Mouse (Mus musculus) left cerebral cortex, adult 2 months (tissue): ENCODE results near the gene Suz12. TPM values are rescaled to one million over a fixed set of nuclear protein-coding genes. Genes with fewer than 3 reads are reported as not detected.
"Not testable (repeated sequence)": the region's sequence is repeated elsewhere in the genome, so short reads cannot be mapped to it uniquely, and the experiment has no call there.

ENCODE experiments used
- DNase-seq, 2 experiments: peaks; one replicate each; pipeline ENCODE4 v3.0.0; 2021 to 2022; ENCODE audit warnings: low spot score in 2 of 2, mixed read lengths in 1 of 2; ENCODE audit errors: extremely low spot score in 1 of 2
- H3K27ac ChIP-seq: fragments of 200-600 bp; 2 replicates; pipeline ENCODE4 v1.8.1; 2022
- H3K4me3 ChIP-seq: fragments of 200-600 bp; 2 replicates; pipeline ENCODE4 v1.8.1; 2022
- CTCF ChIP-seq: fragments of 200-600 bp; IDR thresholded peaks from 2 replicates; pipeline ENCODE4 v1.8.1; 2022; ENCODE audit warnings: antibody characterized with exemption, mild to moderate bottlenecking, moderate library complexity
- intact Hi-C: fragments of 180-260 bp; cut with DNase I; formaldehyde crosslinking; loops from one replicate; pipeline ENCODE4 v1.15.1; 2025
- total RNA-seq, 2 experiments: library from RNA; stranded (reverse); gene quantifications; 2 replicates each; pipeline ENCODE4 v1.2.3; 2021

Gene Suz12
- total RNA-seq, 2 experiments from 2014 or later = 33.4 to 34.0 TPM

- no peak for TF ChIP-seq CTCF
- no peak for DNase-seq
These were observed 61.8 kb downstream of the Suz12 start for GRCm38 (mm10) chr11:80054659-80055058.

GRCm38 (mm10) chr11:80056141-80056540 is 63.2 kb downstream of the Suz12 start:
- DNase-seq = no peak
- no peak overlapping the region for H3K27ac ChIP-seq
- intact Hi-C loops = no loop called here
- H3K4me3 ChIP-seq = no peak overlapping the region
- no peak for TF ChIP-seq CTCF

More at GRCm38 (mm10) chr11:80054659-80055058, 61.8 kb downstream of the Suz12 start:
- intact Hi-C loops = no loop called here
- Histone ChIP-seq H3K27ac (no peak overlapping the region), H3K4me3 (no peak overlapping the region)

GRCm38 (mm10) chr11:80062159-80062558 is 69.3 kb downstream of the Suz12 start:
- intact Hi-C loops = no loop called here
- TF ChIP-seq CTCF = no peak
- no peak overlapping the region for H3K4me3 ChIP-seq
- peak overlapping the region; percentile 24; the same call in 1 of the 2 replicates for H3K27ac ChIP-seq
- DNase-seq = peak in 1 of 2 experiments; percentile 14

- H3K27ac ChIP-seq, intact Hi-C loops, H3K4me3 ChIP-seq, DNase-seq: not testable (repeated sequence)
- TF ChIP-seq CTCF = peak; percentile 37
These were observed 73.5 kb downstream of the Suz12 start for GRCm38 (mm10) chr11:80066373-80066772.

GRCm38 (mm10) chr11:80067558-80067957 is 74.7 kb downstream of the Suz12 start:
- H3K27ac ChIP-seq = no peak overlapping the region
- no peak for TF ChIP-seq CTCF
- DNase-seq = no peak
- intact Hi-C loops = no loop called here
- H3K4me3 ChIP-seq = no peak overlapping the region

GRCm38 (mm10) chr11:80069815-80070214 is 76.9 kb downstream of the Suz12 start:
- Histone ChIP-seq H3K4me3 (no peak overlapping the region), H3K27ac (no peak overlapping the region)
- intact Hi-C loops = no loop called here
- DNase-seq = no peak
- no peak for TF ChIP-seq CTCF

GRCm38 (mm10) chr11:80071039-80071438 is 78.1 kb downstream of the Suz12 start:
- TF ChIP-seq CTCF = no peak
- DNase-seq = no peak

GRCm38 (mm10) chr11:80072365-80072764 is 79.5 kb downstream of the Suz12 start:
- intact Hi-C loops = no loop called here
- TF ChIP-seq CTCF = no peak
- no peak overlapping the region for H3K27ac ChIP-seq
- no peak overlapping the region for H3K4me3 ChIP-seq
- DNase-seq = no peak

More at GRCm38 (mm10) chr11:80071039-80071438, 78.1 kb downstream of the Suz12 start:
- intact Hi-C loops = no loop called here
- no peak overlapping the region for H3K4me3 ChIP-seq
- no peak overlapping the region for H3K27ac ChIP-seq

- no peak for DNase-seq
- Histone ChIP-seq H3K4me3 (no peak overlapping the region), H3K27ac (no peak overlapping the region)
- no peak for TF ChIP-seq CTCF
- intact Hi-C loops = no loop called here
These were observed 82.8 kb downstream of the Suz12 start for GRCm38 (mm10) chr11:80075608-80076277.

GRCm38 (mm10) chr11:80077784-80078545 is 85.1 kb downstream of the Suz12 start:
- TF ChIP-seq CTCF = no peak
- Histone ChIP-seq H3K27ac (no peak overlapping the region), H3K4me3 (no peak overlapping the region; the same call in 1 of the 2 replicates)
- intact Hi-C loops = no loop called here
- no peak for DNase-seq

GRCm38 (mm10) chr11:80078831-80079230 is 85.9 kb downstream of the Suz12 start:
- intact Hi-C loops = no loop called here
- Histone ChIP-seq H3K4me3 (no peak overlapping the region), H3K27ac (no peak overlapping the region)
- TF ChIP-seq CTCF = no peak
- DNase-seq = no peak

GRCm38 (mm10) chr11:80079751-80080150 is 86.8 kb downstream of the Suz12 start:
- no peak for DNase-seq
- TF ChIP-seq CTCF = no peak
- H3K27ac ChIP-seq = no peak overlapping the region
- intact Hi-C loops = no loop called here
- peak overlapping the region; percentile 85 for H3K4me3 ChIP-seq

- intact Hi-C loops = no loop called here
- peak in 1 of 2 experiments; percentile 28 for DNase-seq
- no peak for TF ChIP-seq CTCF
- Histone ChIP-seq H3K4me3 (peak overlapping the region; percentile 85), H3K27ac (peak overlapping the region; percentile 80)
These were observed 87.5 kb downstream of the Suz12 start for GRCm38 (mm10) chr11:80080381-80080825.
